Mouse (Mus musculus) ovary, adult 18-20 months (tissue): ENCODE data around the gene Ikbip.
A peak's percentile ranks its signal among the peaks of the same experiment; 100 is the strongest.

Experiments
- DNase-seq: peaks from one replicate; pipeline ENCODE4 v3.0.0; 2022; ENCODE audit warnings: low spot score, mixed read lengths

Gene Ikbip

DNA sequence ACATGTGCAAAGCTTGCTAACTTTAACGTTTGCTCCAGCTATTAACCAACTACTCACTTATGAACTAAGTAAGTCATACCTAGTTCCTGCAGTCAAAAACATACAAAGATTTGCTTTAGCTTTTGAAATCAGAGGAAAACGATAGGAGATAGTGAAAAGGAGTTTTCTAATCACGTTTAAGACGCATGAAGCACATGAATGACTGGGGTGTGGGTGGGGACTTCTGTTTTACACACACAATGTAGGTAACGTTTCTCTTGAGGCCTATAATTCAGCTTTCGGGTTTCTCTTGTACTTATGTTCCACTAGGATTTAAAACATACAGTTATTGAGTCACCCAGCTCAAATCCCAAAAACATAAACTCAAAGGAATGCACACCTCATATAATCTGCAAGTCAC is 39.9 kb downstream of the Ikbip start:
- no peak for DNase-seq

- DNase-seq: peak; percentile 19
Observed at GRCm38 (mm10) chr10:91123281-91123827, 40.6 kb downstream of the Ikbip start.

GRCm38 (mm10) chr10:91123828-91124822 is 41.4 kb downstream of the Ikbip start, which contains the start of gene Slc25a3:
Gene Slc25a3, minus strand, starts transcription at chr10:91124059.
- peak; percentile 98 for DNase-seq

DNA sequence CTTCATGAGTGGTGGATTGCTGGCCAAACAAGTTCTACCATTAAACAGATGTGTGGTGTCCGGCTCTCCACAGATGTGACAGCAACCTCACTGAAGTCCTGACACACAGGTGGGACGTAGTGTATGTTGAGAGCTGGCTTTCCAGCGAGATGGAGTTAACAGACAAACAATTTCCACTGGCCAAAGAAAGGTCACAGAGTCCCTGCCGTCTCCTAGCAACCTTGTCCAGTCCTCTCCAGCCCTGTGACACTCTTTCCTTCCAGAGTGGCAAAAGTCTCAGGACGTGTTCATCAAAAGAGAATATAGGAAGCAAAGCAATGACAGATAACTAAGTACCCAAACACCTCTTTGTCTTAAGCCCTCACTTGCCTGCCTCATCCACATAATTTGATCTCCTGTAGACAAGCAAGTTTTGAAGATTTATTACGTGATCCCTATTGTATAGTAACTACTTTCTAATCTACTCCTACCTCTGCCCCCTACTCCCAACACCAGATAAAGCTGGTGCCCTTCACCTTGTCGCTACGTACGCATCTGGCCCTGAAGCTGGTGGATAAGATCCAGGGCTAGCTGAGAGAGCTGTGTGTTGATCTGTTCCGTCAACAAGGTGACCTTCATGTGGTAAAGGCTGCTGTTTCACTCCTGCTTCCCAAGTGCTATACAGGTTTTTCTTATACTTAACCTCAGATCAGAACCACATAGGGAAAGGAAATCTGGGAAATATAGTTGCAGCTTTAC is 44.0 kb downstream of the Ikbip start:
- peak; percentile 7 for DNase-seq

- DNase-seq: no peak
Observed at GRCm38 (mm10) chr10:91127395-91127794, 44.7 kb downstream of the Ikbip start.

GRCm38 (mm10) chr10:91128551-91129160 is 45.9 kb downstream of the Ikbip start:
- peak; percentile 9 for DNase-seq

DNA sequence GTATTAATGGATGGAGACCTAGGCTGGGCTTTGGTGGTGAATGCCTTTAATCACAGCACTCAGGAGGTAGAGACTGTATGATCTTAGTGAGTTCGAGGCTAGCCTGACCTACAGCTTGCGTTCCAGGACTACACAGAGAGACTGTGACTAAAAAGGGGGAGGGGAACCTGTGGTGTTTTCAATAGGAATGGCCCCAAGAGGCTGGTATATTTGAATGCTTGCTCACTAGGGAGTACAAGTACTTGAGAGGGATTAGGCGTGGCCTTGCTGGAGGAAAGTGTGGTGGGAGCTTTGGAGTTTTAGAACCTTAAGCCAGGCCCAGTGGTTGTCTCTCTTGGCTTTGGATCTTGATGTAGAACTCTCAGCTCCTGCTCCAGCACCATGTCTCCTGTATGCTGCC is 48.1 kb downstream of the Ikbip start:
- DNase-seq: no peak

DNA sequence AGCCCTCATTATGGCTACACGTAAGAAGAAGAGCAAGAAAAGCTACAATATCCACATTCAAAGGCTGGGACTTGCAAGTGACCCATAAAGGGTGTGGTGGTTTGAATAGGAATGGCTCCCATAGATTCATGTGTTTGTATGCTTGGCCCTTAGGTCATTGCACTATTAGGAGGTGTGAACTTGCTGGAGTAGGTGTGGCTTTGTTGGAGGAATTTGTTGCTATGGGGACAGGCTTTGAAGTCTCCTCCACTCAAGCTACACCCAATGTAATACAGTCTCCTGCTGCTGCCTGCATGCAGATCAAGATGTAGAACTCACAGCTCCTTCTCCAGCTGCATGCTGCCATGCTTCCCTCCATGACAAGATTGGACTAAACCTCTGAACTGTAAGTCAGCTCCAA is 48.8 kb downstream of the Ikbip start:
- no peak for DNase-seq

DNA sequence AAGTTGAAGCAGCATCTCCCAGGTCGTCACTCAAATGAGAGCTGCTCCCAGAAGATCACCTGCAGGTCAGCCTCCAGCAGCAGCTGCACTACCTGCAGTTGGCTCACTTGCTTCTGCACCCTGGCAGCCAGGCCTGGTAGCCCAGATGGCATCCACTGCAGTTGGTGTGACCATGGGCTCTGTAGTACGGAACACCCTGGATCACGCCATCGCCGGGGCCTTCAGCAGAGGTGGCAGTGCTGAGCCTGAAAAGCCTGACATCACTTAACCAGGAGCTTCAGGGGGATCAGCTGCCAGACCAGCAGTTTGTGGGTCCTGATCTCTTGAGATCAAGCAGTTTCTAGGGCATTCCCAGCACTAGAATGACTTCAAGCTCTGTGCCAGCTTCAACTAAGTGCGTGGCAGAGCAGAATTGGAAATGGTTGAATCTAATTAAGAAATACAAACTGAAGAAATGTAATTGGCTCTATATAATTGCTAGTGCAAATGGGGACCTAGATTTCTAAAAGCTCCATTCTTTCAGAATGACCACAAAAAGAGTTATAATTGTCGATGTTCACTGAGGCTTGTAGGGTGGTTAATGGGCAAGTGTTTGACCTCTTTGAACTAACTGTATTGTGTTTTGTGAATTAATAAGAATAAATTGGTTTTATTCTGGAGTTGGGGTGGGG is 52.7 kb downstream of the Ikbip start:
- no peak for DNase-seq

GRCm38 (mm10) chr10:91137400-91137799 is 54.7 kb downstream of the Ikbip start:
- no peak for DNase-seq

DNA sequence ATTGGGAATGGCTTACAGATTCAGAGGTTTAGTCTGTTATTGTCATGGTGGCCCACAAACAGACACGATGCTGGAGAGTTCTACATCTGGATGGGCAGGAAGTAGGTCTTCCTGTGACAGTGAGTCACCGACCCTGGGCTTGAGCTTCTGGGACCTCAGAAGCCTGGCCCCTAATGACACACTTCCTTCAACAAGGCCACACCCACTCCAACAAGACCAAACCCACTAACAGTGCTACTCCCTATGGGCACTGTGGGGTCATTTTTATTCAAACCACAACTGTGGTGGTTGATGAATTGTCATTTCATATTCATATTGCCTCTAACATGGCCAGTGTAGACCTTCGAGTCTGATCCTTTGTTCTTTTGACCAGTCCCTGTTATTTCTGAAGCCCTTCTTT is 55.6 kb downstream of the Ikbip start:
- no peak for DNase-seq

GRCm38 (mm10) chr10:91139148-91139766 is 56.5 kb downstream of the Ikbip start:
- DNase-seq: no peak

- no peak for DNase-seq
Observed at GRCm38 (mm10) chr10:91141564-91141963, 58.8 kb downstream of the Ikbip start.

DNA sequence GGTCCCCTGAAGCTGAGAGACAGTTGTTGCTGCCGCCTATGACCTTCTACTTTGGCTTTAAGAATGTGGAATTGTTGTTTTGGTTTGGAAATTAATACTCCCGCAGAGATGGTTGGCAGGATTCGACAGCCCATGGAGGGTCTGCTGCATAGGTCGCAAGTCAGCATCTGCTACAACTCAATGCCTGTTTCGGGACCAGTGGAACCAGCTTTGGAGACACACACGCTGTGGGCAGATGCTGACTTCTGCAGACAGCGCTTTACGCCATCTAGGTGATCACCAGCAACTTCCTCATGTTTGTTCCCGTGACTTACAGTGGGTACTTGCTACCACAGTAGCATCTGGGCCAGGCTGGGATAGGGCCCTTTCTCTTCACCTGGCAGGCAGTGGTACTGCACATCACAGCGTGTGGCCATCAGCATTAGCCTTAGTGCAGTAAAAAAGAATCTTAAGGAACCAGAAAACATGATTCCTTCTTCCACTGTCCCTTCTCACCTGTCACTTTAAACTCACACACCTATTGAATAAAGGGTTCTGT is 60.0 kb downstream of the Ikbip start:
- DNase-seq: no peak

- no peak for DNase-seq
Observed at GRCm38 (mm10) chr10:91143313-91144230, 60.8 kb downstream of the Ikbip start.

DNA sequence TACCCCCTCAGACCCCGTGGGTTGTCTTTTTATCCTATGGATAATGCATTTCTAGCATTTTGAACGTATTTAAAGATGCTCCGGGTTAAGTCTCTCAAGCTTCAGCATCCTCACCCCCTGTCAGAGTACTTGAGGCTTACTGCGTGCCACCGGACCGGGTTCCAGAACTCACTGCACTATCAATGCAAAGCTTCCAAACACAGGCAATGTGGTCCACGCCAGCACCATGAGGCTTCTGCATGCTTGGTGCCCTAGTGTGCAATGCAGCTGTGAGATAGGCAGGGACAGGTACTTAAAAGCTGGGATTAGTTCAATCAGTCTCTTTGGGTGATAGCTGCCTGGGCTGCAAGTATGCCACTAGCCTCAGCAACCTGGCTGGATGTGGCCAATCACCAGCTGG is 62.7 kb downstream of the Ikbip start:
- no peak for DNase-seq
